Mouse (Mus musculus) heart, embryonic 14.5 days (tissue): Measurements from ENCODE around the gene Ncor2. TPM values are rescaled to one million over a fixed set of nuclear protein-coding genes. Genes with fewer than 3 reads are reported as not detected.

Source experiments
- ATAC-seq: fragments of 200-750 bp; cut with Nextera tagmentation; 2 replicates; pipeline ENCODE4 v1.8.0; 2017; ENCODE audit warnings: low read depth, moderate TSS enrichment; ENCODE audit not compliant: insufficient number of reproducible peaks, insufficient read depth, low FRiP score
- H3K27ac ChIP-seq, 2 experiments: fragments of 200-500 bp in 1 of 2; fragments of 300-500 bp in 1 of 2; sonication (generic) in 1 of 2; replicated peaks in 1 of 2; 2 replicates each; pipeline ENCODE4 v1.5.1; 2012 to 2014; ENCODE audit warnings: low read depth in 2 of 2, low read length in 2 of 2, control low read depth in 1 of 2, mild to moderate bottlenecking in 1 of 2, mixed read lengths in 1 of 2; ENCODE audit not compliant: control insufficient read depth in 1 of 2, insufficient read depth in 1 of 2
- H3K27me3 ChIP-seq: fragments of 300-500 bp; sonication (generic); 2 replicates; pipeline ENCODE4 v1.6.1; 2014; ENCODE audit warnings: mild to moderate bottlenecking, low read length, control low read depth; ENCODE audit not compliant: control insufficient read depth, insufficient read depth
- H3K36me3 ChIP-seq: fragments of 300-500 bp; sonication (generic); 2 replicates; pipeline ENCODE4 v1.6.1; 2014; ENCODE audit warnings: mild to moderate bottlenecking, control low read depth, low read length, mixed read lengths; ENCODE audit not compliant: control insufficient read depth, insufficient read depth
- H3K4me1 ChIP-seq, 2 experiments: fragments of 200-500 bp in 1 of 2; fragments of 300-500 bp in 1 of 2; sonication (generic) in 1 of 2; 2 replicates each; pipeline ENCODE4 v1.6.1; 2012 to 2014; ENCODE audit warnings: low read length in 2 of 2, control low read depth in 1 of 2, mixed read lengths in 1 of 2; ENCODE audit not compliant: control insufficient read depth in 2 of 2, insufficient read depth in 2 of 2
- H3K4me2 ChIP-seq: fragments of 300-500 bp; sonication (generic); 2 replicates; pipeline ENCODE4 v1.6.1; 2014; ENCODE audit warnings: mild to moderate bottlenecking, low read length
- H3K4me3 ChIP-seq, 2 experiments: fragments of 200-500 bp in 1 of 2; fragments of 300-500 bp in 1 of 2; sonication (generic) in 1 of 2; 2 replicates each; pipeline ENCODE4 v1.5.1; 2012 to 2014; ENCODE audit warnings: low read length in 2 of 2, mild to moderate bottlenecking in 2 of 2, control low read depth in 1 of 2, low read depth in 1 of 2, moderate library complexity in 1 of 2; ENCODE audit not compliant: control insufficient read depth in 1 of 2, insufficient read depth in 1 of 2
- H3K9ac ChIP-seq: fragments of 300-500 bp; sonication (generic); 2 replicates; pipeline ENCODE4 v1.6.1; 2014; ENCODE audit warnings: mild to moderate bottlenecking, low read length
- H3K9me3 ChIP-seq: fragments of 300-500 bp; sonication (generic); 2 replicates; pipeline ENCODE4 v1.6.1; 2016; ENCODE audit warnings: low read length, control low read depth; ENCODE audit not compliant: control insufficient read depth
- WGBS: fragments of 180-500 bp; shearing (Covaris S2); extraction: QIAGEN DNeasy Blood & Tissue Kit; methylation state at CpG from one replicate; pipeline ENCODE4 v1.1.7; 2014; 5-methylcytosine and 5-hydroxymethylcytosine counted together
- polyA plus RNA-seq: library from polyadenylated mRNA; unstranded; fragments of >200 nt; fragmentation: Nextera tagmentation; extraction: Ambion mirVana; gene quantifications from 2 replicates; pipeline ENCODE4 v1.2.1, GENCODE M21; 2014

Ncor2 gene
- polyA plus RNA-seq, 1 experiment from 2014 or later: 17.6 TPM

DNA sequence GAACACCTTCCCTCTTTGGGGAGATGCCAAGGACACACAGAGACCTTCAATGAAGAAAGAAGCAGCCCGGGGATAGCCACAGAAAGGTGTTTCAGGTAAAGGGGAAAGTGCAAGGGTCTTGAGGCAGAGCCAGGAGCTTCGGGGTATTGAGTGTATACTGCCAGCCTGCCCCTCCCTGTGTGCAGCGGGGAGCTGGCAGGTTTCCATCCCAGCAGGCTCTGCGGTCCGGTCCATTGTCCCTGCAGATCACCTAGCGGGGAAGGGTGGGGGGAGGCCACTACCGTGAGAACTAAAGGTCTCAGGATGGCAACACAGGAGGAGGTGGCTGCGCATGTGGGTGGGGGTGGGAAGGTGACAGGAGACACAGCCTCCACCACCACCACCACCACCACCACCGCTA lies 12.6 kb upstream of the Ncor2 start:
- Histone ChIP-seq H3K4me3 (no peak overlapping the region), H3K9me3 (0 out of 2 replicates have a peak, but pooled peaks cover 5% of the 10 kb centered on the region), H3K27ac (no peak overlapping the region), H3K4me1 (peaks cover 0 to 4% of the 10 kb centered on the region in 2 experiments; a peak in 2 of 4 replicates), H3K9ac (no peak overlapping the region), H3K27me3 (0 out of 2 replicates have a peak, but pooled peaks cover 3% of the 10 kb centered on the region), H3K36me3 (no peaks in the 10 kb centered on the region), H3K4me2 (no peak overlapping the region)
- WGBS: 48% methylated on average over 9 of the region's 9 CpGs
- no peak for ATAC-seq

DNA sequence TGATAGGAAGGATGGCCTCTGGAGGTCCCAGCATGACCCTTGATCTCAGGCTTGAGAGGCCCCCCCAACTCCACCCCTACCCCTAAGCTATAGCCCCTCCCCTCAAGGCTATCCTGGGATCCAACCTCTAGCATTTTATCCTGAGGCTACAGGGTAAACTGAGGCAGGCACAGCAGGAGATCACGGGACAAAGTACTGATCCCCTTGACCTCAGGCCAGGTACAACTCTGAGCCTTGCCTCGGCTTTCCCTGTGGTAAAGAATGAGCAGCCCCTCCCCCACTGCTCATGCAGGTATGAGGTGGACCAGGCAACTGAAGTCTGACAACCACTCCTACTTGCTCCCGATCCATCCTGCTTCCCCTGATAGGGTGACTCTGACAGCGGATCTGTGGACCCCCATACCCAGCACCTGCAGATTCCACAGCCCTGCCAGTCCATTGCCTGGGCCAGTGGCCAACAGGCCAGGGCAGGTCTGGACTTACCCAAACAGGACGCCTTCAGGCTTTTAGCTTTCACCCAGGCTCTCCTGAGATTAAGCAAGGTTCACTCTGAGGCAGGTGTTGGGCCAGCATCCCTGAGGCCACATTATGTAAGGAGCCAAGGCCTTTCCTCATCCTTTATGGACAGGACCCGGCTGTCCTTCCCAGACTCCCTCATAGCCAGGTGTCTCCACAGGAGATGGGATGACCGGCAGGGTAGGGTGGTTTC lies 11.2 kb upstream of the Ncor2 start:
- ATAC-seq: no peak; the same call in 1 of the 2 replicates
- 77% methylated on average over 7 of the region's 7 CpGs for WGBS

DNA sequence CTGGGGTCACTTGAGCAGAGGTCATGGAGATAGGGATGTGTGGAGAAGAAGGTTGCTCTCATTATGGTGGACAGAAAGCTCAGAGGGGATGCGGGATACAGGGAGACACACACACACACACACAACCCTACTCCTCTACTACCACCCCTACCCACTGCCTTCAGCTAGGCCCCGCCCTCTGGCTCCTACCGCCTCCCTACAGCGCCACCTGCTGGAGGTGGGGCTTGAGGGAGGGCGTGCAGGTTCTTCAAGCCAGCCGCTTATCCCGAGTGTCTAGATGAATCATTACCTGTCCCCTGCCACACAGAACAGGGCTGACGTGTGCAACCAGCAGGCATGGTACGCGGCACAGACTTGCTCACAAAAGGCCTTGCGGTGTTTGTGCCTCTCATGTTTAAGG lies 10.6 kb upstream of the Ncor2 start:
- ATAC-seq: peak; percentile 18; the same call in 1 of the 2 replicates
- WGBS: 46% methylated on average over 11 of the region's 11 CpGs
- H3K27ac ChIP-seq: no peak overlapping the region

More for the DNA sequence above, 11.2 kb upstream of the Ncor2 start:
- 0 out of 2 replicates have a peak, but pooled peaks cover 3% of the 10 kb centered on the region for H3K27me3 ChIP-seq
- peaks cover 0 to 4% of the 10 kb centered on the region in 2 experiments; a peak in 2 of 4 replicates for H3K4me1 ChIP-seq
- 0 out of 2 replicates have a peak, but pooled peaks cover 5% of the 10 kb centered on the region for H3K9me3 ChIP-seq
- no peak overlapping the region for H3K27ac ChIP-seq
- H3K4me3 ChIP-seq: no peak overlapping the region
- H3K36me3 ChIP-seq: no peaks in the 10 kb centered on the region
- H3K4me2 ChIP-seq: no peak overlapping the region
- H3K9ac ChIP-seq: no peak overlapping the region

DNA sequence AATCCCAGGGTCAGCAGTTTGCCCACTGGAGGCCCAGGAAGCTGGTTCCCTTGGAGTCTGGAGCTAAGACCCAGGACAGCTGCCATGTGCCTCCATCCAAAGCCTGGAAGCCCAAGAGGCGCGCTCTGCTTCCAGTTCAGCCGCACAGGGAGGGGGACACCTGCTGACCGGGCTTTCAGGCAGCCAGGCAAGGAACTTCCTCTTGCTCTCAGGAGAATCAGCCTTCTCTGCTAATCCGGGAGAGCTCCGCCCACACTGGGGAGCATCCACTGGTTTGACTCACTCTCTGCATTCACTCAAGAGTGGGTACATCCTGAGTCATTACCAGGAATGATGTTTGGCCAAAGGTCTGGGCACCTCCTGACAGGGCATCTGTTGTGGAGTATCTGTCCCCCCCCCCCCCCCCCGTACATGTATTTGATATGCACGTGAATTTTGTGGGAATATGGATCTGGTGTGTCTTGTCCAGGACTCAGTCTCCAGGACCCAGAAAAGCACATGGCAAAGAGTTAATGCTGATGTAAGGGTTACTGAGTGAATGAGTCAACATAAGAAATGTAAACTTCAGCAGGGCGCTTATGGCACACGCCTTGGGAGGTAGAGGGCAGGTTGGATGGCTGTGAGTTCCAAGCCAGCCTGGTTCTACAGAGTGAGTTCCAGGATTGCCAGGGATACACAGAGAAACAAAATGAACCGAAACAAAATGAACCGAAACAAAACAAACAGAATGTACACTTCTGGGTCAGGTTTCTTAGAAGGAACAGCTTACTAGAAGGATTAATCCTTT lies 10.0 kb upstream of the Ncor2 start:
- H3K9me3 ChIP-seq: 0 out of 2 replicates have a peak, but pooled peaks cover 5% of the 10 kb centered on the region
- no peak overlapping the region for H3K4me2 ChIP-seq
- H3K4me3 ChIP-seq: no peak overlapping the region
- no peak overlapping the region for H3K9ac ChIP-seq
- WGBS: 36% methylated on average over 12 of the region's 12 CpGs
- H3K27ac ChIP-seq: no peak overlapping the region
- 0 out of 2 replicates have a peak, but pooled peaks cover 3% of the 10 kb centered on the region for H3K27me3 ChIP-seq
- H3K4me1 ChIP-seq: peaks cover 6 to 12% of the 10 kb centered on the region in 2 experiments; a peak in 3 of 4 replicates
- no peak for ATAC-seq
- H3K36me3 ChIP-seq: no peaks in the 10 kb centered on the region

More for the DNA sequence above, 10.6 kb upstream of the Ncor2 start:
- H3K4me2 ChIP-seq: no peak overlapping the region
- 0 out of 2 replicates have a peak, but pooled peaks cover 3% of the 10 kb centered on the region for H3K27me3 ChIP-seq
- H3K4me3 ChIP-seq: no peak overlapping the region
- no peak overlapping the region for H3K9ac ChIP-seq
- H3K9me3 ChIP-seq: 0 out of 2 replicates have a peak, but pooled peaks cover 5% of the 10 kb centered on the region
- peaks cover 4 to 9% of the 10 kb centered on the region in 2 experiments; a peak in 3 of 4 replicates for H3K4me1 ChIP-seq
- no peaks in the 10 kb centered on the region for H3K36me3 ChIP-seq

DNA sequence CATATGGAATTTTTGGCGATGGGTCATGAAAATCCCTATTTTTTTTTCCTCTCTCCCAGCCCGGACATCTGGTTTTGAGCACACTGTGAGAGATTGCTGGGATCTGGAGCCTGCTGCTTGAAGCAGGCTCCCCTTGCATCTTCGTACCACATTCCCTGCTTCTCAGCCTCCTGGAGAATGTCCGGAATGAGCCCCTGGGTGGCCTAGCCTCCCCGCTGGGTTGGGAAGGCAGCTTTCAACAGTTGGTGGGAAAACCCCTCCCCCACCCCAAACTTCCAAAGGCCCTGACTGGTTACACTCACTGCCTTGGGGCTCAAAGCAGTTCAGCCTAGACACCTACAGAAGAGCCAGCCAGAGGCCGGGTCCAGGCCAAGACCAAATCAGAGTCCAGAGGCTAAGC lies 5.8 kb upstream of the Ncor2 start:
- no peak for ATAC-seq
- H3K9me3 ChIP-seq: 0 out of 2 replicates have a peak, but pooled peaks cover 5% of the 10 kb centered on the region
- no peaks in the 10 kb centered on the region for H3K36me3 ChIP-seq
- peaks cover 10 to 23% of the 10 kb centered on the region in 2 experiments; a peak in 3 of 4 replicates for H3K4me1 ChIP-seq
- H3K27ac ChIP-seq: no peak overlapping the region
- 16% methylated on average over 6 of the region's 6 CpGs for WGBS
- no peak overlapping the region for H3K9ac ChIP-seq
- H3K4me3 ChIP-seq: no peak overlapping the region
- H3K4me2 ChIP-seq: no peak overlapping the region
- H3K27me3 ChIP-seq: no peaks in the 10 kb centered on the region

DNA sequence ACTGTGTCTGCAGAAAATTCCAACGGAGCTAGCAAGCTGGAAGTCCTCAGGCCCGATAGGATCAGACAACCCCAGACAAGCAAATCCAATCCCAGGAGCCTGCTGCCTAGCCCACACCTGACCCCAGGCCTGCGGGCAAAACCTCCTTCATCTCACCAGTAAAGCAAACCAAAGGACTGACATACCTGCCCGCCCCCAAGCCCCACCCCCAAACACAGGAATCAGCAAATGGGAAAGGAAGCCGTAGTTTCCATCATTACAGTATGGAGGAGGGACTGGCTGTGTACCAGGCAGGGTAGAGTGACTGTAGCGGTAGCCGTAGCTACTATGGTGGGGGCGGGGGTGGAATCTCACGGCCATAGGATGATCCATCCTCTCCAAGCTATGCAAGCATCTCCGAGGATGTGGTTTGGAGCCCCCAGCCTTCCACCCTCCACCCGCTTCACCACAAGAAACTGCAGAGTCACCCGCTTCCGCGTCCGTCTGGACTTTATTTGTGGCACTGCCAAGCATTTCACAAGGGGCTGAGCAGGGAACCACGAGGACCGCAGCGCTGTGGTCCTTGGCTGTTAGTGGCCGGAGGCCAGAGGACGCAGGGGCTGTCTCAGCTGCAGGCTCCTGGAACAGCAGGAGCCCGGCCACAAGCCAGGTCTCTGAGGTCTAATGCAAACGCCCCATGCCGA lies 4.4 kb upstream of the Ncor2 start:
- H3K4me3 ChIP-seq: no peak overlapping the region
- peaks cover 15 to 25% of the 10 kb centered on the region in 2 experiments; a peak in 3 of 4 replicates for H3K4me1 ChIP-seq
- H3K9me3 ChIP-seq: 0 out of 2 replicates have a peak, but pooled peaks cover 5% of the 10 kb centered on the region
- ATAC-seq: no peak
- H3K27ac ChIP-seq: no peak overlapping the region
- no peaks in the 10 kb centered on the region for H3K27me3 ChIP-seq
- H3K36me3 ChIP-seq: no peaks in the 10 kb centered on the region
- H3K4me2 ChIP-seq: peak overlapping the region; percentile 38
- 28% methylated on average over 23 of the region's 23 CpGs for WGBS
- no peak overlapping the region for H3K9ac ChIP-seq

DNA sequence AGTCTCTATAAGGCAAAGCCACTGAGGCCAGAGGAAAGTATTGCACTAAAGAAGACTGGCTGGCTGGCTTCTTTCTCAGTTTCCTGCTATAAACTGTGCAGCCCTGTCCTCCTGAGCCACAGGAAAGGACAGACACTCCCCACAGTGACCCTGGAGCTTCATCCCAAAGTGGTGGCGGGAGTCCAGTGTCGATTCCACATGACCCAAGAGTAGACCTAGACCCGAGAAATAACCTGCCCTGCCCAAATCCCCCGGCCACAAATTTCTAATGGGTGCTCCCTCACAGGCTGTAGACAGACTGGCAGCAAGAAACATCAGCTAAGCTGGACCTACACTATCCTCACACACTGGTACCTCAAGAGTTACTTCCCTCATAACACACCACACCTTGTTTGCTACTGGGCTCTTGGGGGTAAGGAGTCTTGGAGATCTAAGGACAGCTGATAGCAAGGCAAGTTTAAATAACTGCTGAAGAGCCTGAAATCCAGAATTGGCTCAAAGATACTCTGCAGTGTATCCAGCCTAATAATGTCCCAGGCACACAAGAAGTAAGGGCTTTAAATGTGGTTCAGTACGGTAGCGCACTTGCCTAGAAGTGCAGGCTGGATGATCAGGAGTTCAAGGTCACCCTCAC lies 1.7 kb upstream of the Ncor2 start:
- ATAC-seq: no peak
- no peak overlapping the region for H3K27ac ChIP-seq
- no peak overlapping the region for H3K9ac ChIP-seq
- H3K27me3 ChIP-seq: no peaks in the 10 kb centered on the region
- no peak overlapping the region for H3K4me2 ChIP-seq
- peaks cover 31 to 42% of the 10 kb centered on the region in 2 experiments for H3K4me1 ChIP-seq
- H3K36me3 ChIP-seq: no peaks in the 10 kb centered on the region
- no peaks in the 10 kb centered on the region for H3K9me3 ChIP-seq
- WGBS: 77% methylated on average over 6 of the region's 6 CpGs
- no peak overlapping the region for H3K4me3 ChIP-seq
